Mouse (Mus musculus) ES-E14 (cell line): ENCODE data around the gene Slc1a3. TPM values are rescaled to one million over a fixed set of nuclear protein-coding genes. Genes with fewer than 3 reads are reported as not detected.

Experiments used
- DNase-seq: peaks from one replicate; pipeline ENCODE4 v3.0.0-alpha.2; 2013; ENCODE audit warnings: low read depth, low spot score
- H3K27ac ChIP-seq: 2 replicates; pipeline ENCODE4 v1.5.1; 2012; ENCODE audit warnings: low read depth, mild to moderate bottlenecking, low read length, moderate library complexity, mixed read lengths; ENCODE audit not compliant: poor library complexity, insufficient read depth, severe bottlenecking
- H3K36me3 ChIP-seq: 2 replicates; pipeline ENCODE4 v1.6.1; 2012; ENCODE audit warnings: mild to moderate bottlenecking, low read length, moderate library complexity, mixed read lengths; ENCODE audit not compliant: control insufficient read depth, poor library complexity, insufficient read depth, severe bottlenecking
- H3K4me1 ChIP-seq, 2 experiments: fragments of 150-350 bp in 1 of 2; sonication (generic) in 1 of 2; 2 replicates each; pipeline ENCODE4 v1.6.1; 2012; ENCODE audit warnings: low read length in 2 of 2, mild to moderate bottlenecking in 1 of 2, mixed read lengths in 1 of 2; ENCODE audit not compliant: control insufficient read depth in 2 of 2, insufficient read depth in 2 of 2, poor library complexity in 1 of 2
- H3K4me3 ChIP-seq, 2 experiments: fragments of 150-350 bp in 1 of 2; sonication (generic) in 1 of 2; 2 replicates each; pipeline ENCODE4 v1.5.1; 2012; ENCODE audit warnings: low read length in 2 of 2, low read depth in 1 of 2, mild to moderate bottlenecking in 1 of 2, mixed read lengths in 1 of 2; ENCODE audit not compliant: insufficient read depth in 1 of 2, poor library complexity in 1 of 2, severe bottlenecking in 1 of 2
- H3K9ac ChIP-seq: 2 replicates; pipeline ENCODE4 v1.6.1; 2012; ENCODE audit warnings: low read depth, mild to moderate bottlenecking, low read length, mixed read lengths; ENCODE audit not compliant: poor library complexity, insufficient read depth, severe bottlenecking
- H3K9me3 ChIP-seq: fragments of 150-350 bp; sonication (generic); 2 replicates; pipeline ENCODE4 v1.6.1; 2012; ENCODE audit warnings: low read depth, mild to moderate bottlenecking, low read length; ENCODE audit not compliant: control insufficient read depth, insufficient read depth
- CHD2 ChIP-seq: IDR thresholded peaks from 2 replicates; pipeline ENCODE4 v1.6.1; 2014; ENCODE audit warnings: mild to moderate bottlenecking, low read depth, low read length, inconsistent platforms
- HCFC1 ChIP-seq: IDR thresholded peaks from 2 replicates; pipeline ENCODE4 v1.6.1; 2012; ENCODE audit warnings: low read length, inconsistent platforms, borderline replicate concordance; ENCODE audit not compliant: insufficient read depth
- MAFK ChIP-seq: IDR thresholded peaks from 2 replicates; pipeline ENCODE4 v1.6.1; 2014; ENCODE audit warnings: mild to moderate bottlenecking, low read depth, low read length, inconsistent platforms; ENCODE audit not compliant: insufficient read depth
- ZC3H11A ChIP-seq: IDR thresholded peaks from 2 replicates; pipeline ENCODE4 v1.6.1; 2012; ENCODE audit warnings: low read depth, mild to moderate bottlenecking, inconsistent platforms, low read length, borderline replicate concordance
- ZNF384 ChIP-seq: IDR thresholded peaks from 2 replicates; pipeline ENCODE4 v1.6.1; 2012; ENCODE audit warnings: low read depth, low read length, inconsistent platforms
- in situ Hi-C, 2 experiments: fragments of 600-800 bp; cut with MboI; formaldehyde crosslinking; loops; one replicate each; pipeline ENCODE4 v1.15.1; 2025; ENCODE audit warnings: low sequenced_read_pairs in 2 of 2, inconsistent platforms in 1 of 2; ENCODE audit not compliant: unreplicated experiment in 2 of 2
- total RNA-seq: library from RNA; depleted of rRNA; stranded (reverse); fragments of 300-350 nt; gene quantifications from 2 replicates; pipeline ENCODE4 v1.2.3, GENCODE M21; 2012; rRNA removed

The Slc1a3 gene
- total RNA-seq: 17.8 and 31.7 TPM in 2 replicates

- Histone ChIP-seq H3K9ac (peak within 1 kb of the TSS; percentile 87), H3K4me3 (peak within 1 kb of the TSS; percentile 82 to 86), H3K9me3 (no peaks in the 10 kb centered on the region; the same call in 1 of the 2 replicates), H3K27ac (0 out of 2 replicates have a peak within 1 kb of the TSS, but pooled peaks have one; percentile 30), H3K36me3 (peaks cover 5% of the 10 kb centered on the region; the same call in 1 of the 2 replicates), H3K4me1 (peaks cover 7 to 10% of the 10 kb centered on the region in 2 experiments; a peak in 3 of 4 replicates)
- DNase-seq: no peak
- in situ Hi-C loops: no loop called here
- TF ChIP-seq ZNF384: no peak
- TF ChIP-seq HCFC1: no peak
- TF ChIP-seq MAFK: no peak
Observed at GRCm38 (mm10) chr15:8710146-8711006, at the start of gene Slc1a3. Gene Slc1a3, minus strand, starts transcription at chr15:8710764.

GRCm38 (mm10) chr15:8759026-8759425, 48.5 kb upstream of the Slc1a3 start:
- no peak overlapping the region for H3K27ac ChIP-seq
- no peaks in the 10 kb centered on the region for H3K36me3 ChIP-seq
- H3K9ac ChIP-seq: no peak overlapping the region
- in situ Hi-C loops: no loop called here
- TF ChIP-seq ZC3H11A (no peak), MAFK (no peak), HCFC1 (no peak), ZNF384 (no peak), CHD2 (no peak)
- H3K4me1 ChIP-seq: no peaks in the 10 kb centered on the region
- DNase-seq: no peak
- no peak overlapping the region for H3K4me3 ChIP-seq
- no peaks in the 10 kb centered on the region for H3K9me3 ChIP-seq

DNA sequence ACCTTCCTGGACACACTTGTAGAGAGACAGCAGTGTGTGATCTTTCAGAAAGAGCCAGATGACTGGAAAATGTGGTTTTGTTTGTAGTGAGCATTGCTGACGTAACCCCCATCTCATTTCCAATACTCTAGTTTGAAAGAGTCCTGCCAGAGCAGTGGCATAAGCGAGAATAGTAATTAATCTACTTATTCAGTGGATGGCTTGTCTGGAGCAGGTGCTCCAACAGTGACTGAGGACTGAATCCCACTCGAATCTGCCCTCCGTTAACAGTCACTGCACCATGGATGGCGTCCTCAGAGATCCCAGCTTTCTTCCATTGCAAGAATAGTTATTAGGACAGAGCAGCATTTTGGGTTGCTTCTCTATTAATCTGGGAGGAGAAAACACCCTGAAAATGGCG, 45.9 kb upstream of the Slc1a3 start:
- DNase-seq: no peak
- Histone ChIP-seq H3K27ac (no peak overlapping the region), H3K9me3 (no peaks in the 10 kb centered on the region), H3K36me3 (no peaks in the 10 kb centered on the region), H3K4me3 (no peak overlapping the region), H3K4me1 (no peaks in the 10 kb centered on the region), H3K9ac (no peak overlapping the region)
- TF ChIP-seq CHD2 (no peak), ZC3H11A (no peak), MAFK (no peak), ZNF384 (no peak), HCFC1 (no peak)
- in situ Hi-C loops: no loop called here

DNA sequence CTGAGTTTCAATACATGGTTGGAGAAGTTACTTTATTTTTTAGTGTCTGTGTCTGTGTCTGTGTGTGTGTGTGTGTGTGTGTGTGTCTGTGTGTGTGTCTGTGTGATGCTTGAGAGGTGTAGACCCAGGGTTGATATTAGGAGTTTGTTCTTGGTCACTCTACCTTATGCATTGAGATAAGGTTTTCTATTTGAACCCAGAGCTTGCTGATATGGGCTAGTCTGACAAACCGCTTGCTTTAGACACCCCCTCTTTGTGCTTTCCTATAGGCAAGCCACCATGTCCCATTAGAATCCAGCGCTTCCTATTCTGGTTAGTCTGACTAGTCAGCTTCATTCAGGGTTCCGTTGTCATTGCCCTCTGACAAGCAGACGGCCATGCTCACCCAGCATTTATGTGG, 39.2 kb upstream of the Slc1a3 start:
- no peak for DNase-seq
- in situ Hi-C loops: no loop called here
- no peaks in the 10 kb centered on the region for H3K9me3 ChIP-seq
- no peak overlapping the region for H3K27ac ChIP-seq
- H3K36me3 ChIP-seq: no peaks in the 10 kb centered on the region
- H3K9ac ChIP-seq: no peak overlapping the region
- peaks cover 0 to 5% of the 10 kb centered on the region in 2 experiments; a peak in 3 of 4 replicates for H3K4me1 ChIP-seq
- H3K4me3 ChIP-seq: no peak overlapping the region
- TF ChIP-seq MAFK (no peak; the same call in 1 of the 2 replicates), ZC3H11A (no peak), ZNF384 (no peak), CHD2 (no peak), HCFC1 (no peak)
